Mouse (Mus musculus): ENCODE data around the gene Gapt.
"Not testable (repeated sequence)": the region's sequence is repeated elsewhere in the genome, so short reads cannot be mapped to it uniquely, and the experiment has no call there.

Gapt gene

DNA sequence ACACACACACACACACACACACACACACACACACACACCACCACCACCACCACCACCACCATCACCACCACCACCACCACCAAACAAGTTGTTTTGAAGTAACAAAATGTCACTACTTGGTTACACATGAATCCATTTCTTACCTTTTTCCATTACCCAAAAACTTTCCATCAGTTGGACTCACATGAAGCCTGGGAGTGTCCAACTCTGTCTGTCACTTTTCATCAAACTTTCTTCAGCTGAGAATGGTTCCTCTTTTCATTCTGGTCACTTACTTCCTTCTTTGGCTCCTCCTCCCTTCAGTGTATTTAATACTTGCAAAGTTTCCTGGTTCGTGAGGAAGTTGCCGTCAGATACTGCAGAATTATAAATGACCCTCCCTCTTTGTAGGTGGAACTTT lies at the start of gene Gapt:
TSS of gene Gapt (minus strand) at position 259 of the 400 bp plus-strand sequence.
- no peak for DNase-seq (ENCODE audit: low read depth, low spot score)

DNA sequence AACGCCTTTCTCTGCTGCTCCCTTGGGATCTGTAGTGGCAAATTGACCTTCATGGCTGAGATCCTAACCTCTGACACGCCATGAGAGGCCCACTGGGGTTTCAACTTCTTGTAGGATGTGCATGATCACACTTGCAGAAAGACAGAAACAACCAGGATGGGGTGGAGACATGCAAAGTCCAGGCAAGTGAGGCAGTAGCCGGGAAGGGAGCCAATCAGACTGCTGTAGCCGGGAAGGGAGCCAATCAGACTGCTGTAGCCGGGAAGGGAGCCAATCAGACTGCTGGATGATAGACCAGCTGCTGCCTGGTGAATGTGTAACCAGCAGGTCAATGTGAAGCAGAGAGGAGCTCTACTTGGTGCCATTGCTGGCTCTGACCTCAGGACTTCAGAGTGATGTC lies 49.2 kb upstream of the Gapt start:
- DNase-seq (ENCODE audit: low read depth, low spot score), result peak; percentile 40

DNA sequence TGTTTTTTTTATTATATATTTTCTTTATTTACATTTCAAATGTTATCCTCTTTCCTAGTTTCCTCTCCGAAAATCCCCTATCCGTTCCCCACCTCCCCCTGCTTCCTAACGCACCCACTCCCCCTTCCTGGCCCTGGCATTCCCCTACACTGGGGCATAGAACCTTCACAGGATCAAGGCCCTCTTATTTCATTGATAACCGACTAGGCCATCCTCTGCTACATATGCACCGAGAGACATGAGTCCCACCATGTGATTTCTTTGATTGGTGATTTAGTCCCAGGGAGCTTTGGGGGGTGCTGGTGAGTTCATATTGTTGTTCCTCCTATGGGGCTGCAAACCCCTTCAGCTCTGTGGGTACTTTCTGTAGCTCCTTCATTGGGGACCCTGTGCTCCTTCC lies 47.7 kb upstream of the Gapt start:
- not testable (repeated sequence) for DNase-seq (ENCODE audit: low read depth, low spot score)

DNA sequence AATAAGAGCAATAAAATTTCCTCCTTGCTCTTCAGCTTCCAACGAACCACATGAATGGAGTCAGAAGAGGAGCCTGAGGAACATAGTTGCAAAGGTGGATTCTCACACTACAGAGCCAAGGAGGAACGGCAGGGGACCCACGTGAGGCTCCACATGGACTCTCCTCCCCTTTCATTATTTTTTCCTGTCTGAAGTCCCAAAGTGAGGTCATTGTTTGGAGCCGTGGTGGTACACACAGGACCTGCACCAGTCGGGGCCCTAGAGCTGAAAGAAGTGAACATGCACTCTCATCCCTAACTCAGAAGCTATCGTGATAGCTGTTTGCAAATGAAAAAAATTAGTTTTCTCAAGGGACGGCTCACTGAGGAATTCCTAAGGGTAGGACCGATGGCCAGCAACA lies 47.1 kb upstream of the Gapt start:
- DNase-seq (ENCODE audit: low read depth, low spot score), result no peak

- DNase-seq (ENCODE audit: low read depth, low spot score), result no peak
Observed at GRCm38 (mm10) chr13:110401877-110402276, 44.9 kb upstream of the Gapt start.

DNA sequence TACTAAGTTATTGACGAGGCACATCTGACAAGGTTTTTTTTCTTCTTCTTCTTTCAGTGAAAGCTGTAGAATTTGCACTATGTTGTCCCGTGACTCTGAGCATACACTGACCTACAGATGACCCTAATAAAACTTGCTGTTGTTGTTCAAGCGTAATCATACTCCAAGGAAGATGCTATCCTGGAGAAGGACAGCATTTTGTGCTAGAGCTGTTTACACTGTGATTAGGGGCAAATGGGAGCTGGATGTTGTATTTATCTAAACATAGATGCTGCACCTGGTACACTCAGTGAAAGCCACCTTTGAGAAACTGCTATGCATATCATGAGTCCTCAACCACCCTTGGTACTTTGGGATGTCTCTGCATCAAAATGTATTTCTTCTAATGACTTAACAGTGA lies 44.4 kb upstream of the Gapt start:
- DNase-seq (ENCODE audit: low read depth, low spot score), result no peak

GRCm38 (mm10) chr13:110398513-110399270 lies 41.7 kb upstream of the Gapt start:
- DNase-seq (ENCODE audit: low read depth, low spot score), result peak; percentile 38

GRCm38 (mm10) chr13:110397750-110398149 lies 40.8 kb upstream of the Gapt start:
- no peak for DNase-seq (ENCODE audit: low read depth, low spot score)

DNA sequence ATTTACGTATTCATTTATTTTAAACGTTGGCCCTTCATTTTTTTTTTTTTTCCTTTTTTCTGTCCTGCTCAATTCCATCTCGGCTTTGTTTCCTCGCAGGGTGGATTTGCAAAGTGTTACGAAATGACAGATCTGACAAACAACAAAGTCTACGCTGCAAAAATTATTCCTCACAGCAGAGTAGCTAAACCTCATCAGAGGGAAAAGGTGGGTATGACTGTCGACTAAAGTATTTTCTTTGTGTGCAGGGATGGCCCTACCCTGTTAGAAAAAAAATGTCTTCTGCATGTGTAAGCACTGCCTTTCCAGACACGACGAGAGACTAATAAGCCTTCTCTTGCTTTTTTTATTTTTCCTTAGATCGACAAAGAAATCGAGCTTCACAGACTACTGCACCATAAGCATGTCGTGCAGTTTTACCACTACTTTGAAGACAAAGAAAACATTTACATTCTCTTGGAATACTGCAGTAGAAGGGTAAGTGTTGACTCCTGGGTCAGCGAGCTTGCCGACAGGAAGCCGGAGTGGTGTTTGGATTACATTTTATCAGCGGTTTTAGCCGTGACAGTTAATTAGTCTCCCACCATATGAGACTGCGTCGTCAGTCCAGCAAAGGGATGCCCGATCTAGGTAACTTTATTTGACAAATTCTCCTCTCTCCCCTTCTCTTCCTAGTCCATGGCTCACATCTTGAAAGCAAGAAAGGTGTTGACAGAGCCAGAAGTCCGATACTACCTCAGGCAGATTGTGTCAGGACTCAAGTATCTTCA lies 39.1 kb upstream of the Gapt start:
- DNase-seq (ENCODE audit: low read depth, low spot score), result no peak

DNA sequence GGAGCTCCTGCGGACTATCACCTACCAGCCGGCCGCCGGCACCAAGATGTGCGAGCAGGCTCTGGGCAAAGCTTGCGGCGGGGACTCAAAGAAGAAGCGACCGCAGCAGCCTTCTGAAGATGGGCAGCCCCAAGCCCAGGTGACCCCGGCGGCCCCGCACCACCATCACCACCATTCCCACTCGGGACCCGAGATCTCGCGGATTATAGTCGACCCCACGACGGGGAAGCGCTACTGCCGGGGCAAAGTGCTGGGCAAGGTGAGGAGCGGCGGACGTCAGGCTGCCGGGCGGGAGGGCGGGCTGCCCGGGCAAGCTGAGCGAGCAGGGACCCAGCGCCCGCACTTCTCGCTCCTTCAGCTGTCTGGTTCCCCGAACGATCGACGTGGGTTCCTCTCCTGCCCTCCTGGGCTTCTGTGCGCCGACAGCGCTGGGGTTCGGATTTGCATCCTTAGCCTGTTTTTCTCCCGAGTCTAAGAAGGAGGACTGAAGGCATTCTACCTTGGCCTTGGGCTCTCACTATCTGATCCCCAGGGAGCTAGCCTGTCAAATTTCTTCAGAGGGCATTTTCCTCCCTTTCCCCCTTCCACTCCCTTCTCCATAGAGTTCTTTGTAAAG lies 38.3 kb upstream of the Gapt start:
- DNase-seq (ENCODE audit: low read depth, low spot score), result peak; percentile 32

DNA sequence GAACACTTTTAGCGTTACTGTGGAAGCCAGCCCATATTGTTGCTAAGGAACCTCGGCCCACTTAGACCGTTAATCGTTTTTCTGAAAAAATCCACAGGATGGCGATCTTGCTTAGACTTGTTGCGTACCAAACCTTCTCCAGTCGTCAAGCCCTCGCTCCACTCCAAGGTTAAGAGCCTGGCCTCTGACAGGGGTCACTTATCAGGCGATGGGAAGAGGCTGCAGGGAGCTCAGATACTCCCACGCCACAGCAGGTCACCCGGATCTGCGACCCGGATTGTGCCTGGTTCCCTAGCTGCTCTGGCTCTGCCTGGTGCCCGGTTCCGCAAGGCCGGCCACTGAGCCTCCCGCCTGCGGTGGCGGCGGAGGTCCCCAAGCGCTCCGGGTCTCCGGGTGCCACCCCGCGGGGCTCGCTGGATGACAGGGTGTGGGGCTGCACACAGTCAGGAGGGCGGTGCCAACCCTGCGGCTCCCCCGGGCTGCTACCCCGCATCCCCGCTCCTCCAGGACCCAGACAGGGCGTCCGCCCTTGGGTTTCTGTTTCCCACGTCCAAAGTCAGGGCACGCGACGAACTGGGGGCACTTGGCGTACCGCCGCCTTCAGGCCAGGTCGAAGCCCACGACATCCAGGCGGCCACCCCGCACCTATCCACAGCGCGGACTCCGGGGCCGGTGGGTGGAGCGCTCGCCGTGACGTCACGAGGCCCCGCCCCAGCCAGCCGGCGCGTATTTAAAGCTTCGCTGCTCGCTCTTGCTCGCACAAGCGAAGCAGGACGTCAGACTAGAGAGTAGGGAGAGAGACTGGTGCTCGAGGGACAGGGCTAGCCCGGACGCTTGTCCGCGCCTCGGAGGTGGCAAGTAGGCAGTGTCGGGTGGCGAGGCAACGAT lies 37.5 kb upstream of the Gapt start, which contains the start of gene Plk2:
TSS of gene Plk2 (plus strand) at position 756 of the 888 bp plus-strand sequence.
- peak; percentile 91 for DNase-seq (ENCODE audit: low read depth, low spot score)

GRCm38 (mm10) chr13:110392631-110393030 lies 35.6 kb upstream of the Gapt start:
- DNase-seq (ENCODE audit: low read depth, low spot score), result peak; percentile 39

GRCm38 (mm10) chr13:110392210-110392609 lies 35.2 kb upstream of the Gapt start:
- DNase-seq (ENCODE audit: low read depth, low spot score), result peak; percentile 62

GRCm38 (mm10) chr13:110384514-110384913 lies 27.5 kb upstream of the Gapt start:
- no peak for DNase-seq (ENCODE audit: low read depth, low spot score)

- peak; percentile 61 for DNase-seq (ENCODE audit: low read depth, low spot score)
Observed at GRCm38 (mm10) chr13:110382447-110382901, 25.5 kb upstream of the Gapt start.

- no peak for DNase-seq (ENCODE audit: low read depth, low spot score)
Observed at GRCm38 (mm10) chr13:110369673-110370072, 12.7 kb upstream of the Gapt start.

DNA sequence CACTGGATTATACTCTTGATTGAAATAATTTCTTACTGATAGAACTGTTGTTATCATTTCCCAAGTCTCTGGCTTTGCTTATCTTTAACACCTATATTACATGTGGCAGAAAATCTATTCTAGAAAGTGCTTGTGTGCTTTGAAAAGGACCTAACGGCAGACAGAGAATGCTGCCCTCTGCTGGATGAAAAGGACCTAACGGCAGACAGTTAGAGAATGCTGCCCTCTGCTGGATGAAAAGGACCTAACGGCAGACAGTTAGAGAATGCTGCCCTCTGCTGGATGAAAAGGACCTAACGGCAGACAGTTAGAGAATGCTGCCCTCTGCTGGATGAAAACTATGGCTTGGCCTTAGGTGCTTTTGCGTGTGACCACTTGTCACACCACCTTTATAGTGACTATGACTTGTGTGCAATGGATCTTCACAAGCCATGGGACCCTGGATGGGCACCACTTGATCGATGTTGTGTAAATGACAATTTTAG lies 11.6 kb upstream of the Gapt start:
- DNase-seq (ENCODE audit: low read depth, low spot score), result peak; percentile 22

- no peak for DNase-seq (ENCODE audit: low read depth, low spot score)
Observed at GRCm38 (mm10) chr13:110367961-110368555, 11.1 kb upstream of the Gapt start.

DNA sequence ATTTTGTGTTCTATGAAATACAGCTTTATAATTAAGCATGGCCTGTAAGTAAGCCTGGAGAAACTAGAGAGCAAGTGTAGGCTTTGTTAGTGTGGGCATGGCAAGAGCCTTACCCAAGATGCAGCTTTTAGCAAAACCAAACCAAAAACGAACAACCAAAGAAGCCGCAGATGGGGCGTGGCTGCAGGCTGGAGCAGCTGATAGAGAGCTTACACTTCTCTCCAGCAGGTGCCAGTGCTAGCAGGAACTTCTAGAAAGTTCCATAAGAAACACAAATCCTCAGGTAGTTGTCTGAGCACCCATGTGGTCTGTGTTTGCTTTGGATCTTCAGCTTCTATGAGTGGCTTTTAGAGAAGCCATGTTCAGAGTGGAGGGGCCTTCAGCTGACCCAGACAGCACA lies 9.5 kb upstream of the Gapt start:
- DNase-seq (ENCODE audit: low read depth, low spot score), result no peak

DNA sequence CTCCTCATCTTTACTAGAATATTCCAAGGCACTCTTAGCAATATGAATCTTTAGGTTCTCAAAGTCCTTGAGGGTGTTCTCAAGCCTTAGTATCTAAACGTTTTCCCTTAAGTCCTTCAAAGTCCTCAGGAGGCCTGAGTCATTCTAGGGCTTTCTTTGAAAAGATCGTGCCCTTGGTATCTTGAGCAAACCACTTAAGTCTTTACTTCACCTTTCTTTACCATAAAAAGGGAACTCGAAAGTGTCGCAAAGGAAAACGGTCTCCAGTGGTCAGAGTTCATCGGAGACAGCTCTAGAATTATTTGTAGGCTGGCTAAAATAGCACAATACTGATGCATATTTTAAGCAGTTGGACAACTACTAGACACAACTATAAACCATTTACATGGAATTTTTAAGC lies 6.7 kb upstream of the Gapt start:
- DNase-seq (ENCODE audit: low read depth, low spot score), result no peak

DNA sequence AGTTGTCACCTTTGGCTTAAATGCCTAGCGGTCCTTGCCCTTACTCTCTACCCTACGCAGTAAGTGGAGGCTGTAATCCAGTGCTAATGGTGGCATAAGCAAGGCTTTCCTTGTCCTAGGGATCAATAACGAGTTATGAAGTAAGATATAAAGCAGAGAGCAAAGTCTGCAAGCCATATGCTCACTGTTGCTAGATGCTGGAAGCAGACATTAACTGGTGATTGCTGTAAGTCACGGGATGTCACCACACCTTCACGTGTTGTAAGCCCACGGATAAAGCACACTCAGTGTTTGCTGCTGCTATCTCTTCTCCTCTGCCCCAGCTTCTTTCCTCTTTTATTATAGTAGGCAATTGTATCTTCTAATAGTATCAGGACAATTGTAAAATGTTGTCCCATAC lies 5.9 kb downstream of the Gapt start:
- no peak for DNase-seq (ENCODE audit: low read depth, low spot score)

Data from R1 (cell line).